Mouse (Mus musculus) liver, adult 2 months (tissue): ENCODE measurements around the gene Dusp23.

Source experiments
- CTCF ChIP-seq: fragments of 200-500 bp; IDR thresholded peaks from 2 replicates; pipeline ENCODE4 v1.5.1; 2011; ENCODE audit warnings: low read depth, low read length, control low read depth
- POLR2A ChIP-seq: fragments of 200-500 bp; IDR thresholded peaks from 2 replicates; pipeline ENCODE4 v1.6.1; 2011; ENCODE audit warnings: low read length, control low read depth; ENCODE audit not compliant: insufficient read depth; ENCODE audit errors: extremely low read depth

GRCm38 (mm10) chr1:172637801-172638200 is 5.0 kb upstream of the Dusp23 start:
- TF ChIP-seq POLR2A (no peak), CTCF (no peak)
